Mouse (Mus musculus) subcutaneous adipose tissue, adult 2 months (tissue): ENCODE results near the gene Gprc5a. TPM values are rescaled to one million over a fixed set of nuclear protein-coding genes. Genes with fewer than 3 reads are reported as not detected.

Experiments used
- polyA plus RNA-seq: library from polyadenylated mRNA; depleted of rRNA; stranded (reverse); fragments of >200 nt; gene quantifications from 2 replicates; pipeline ENCODE4 v1.2.3, GENCODE M21; 2012; ENCODE audit warnings: low replicate concordance; rRNA removed

Gene Gprc5a
- 1.6 and 7.6 TPM in 2 replicates for polyA plus RNA-seq

GRCm38 (mm10) chr6:135065236-135065957, at the start of gene Gprc5a:
Gene Gprc5a, plus strand, starts transcription at chr6:135065651.

DNA sequence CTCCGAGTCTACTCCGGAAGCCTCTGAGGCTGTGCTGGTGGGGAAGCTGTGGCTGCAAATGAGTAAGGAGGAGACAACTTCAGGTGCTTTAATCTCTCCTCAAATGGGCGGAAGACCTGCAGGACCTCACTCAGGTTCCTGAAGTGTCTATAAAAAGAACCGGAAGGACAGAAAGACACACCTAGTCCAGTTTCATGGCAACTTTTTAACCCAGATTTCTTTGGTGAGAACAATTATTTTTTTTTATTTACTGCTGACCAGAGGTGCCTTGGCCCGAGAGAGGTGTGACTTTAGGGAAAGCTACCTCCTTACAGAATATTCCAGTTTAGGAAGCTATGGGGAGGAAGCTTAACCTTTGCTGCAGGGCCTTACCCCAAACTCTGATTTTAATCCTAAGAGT, 52.7 kb downstream of the Gprc5a start, which contains the start of gene Gprc5d:
Gene Gprc5d, minus strand, starts transcription at position 101 of the 400 bp plus-strand sequence.

Other genes starting within 250 kb of the Gprc5a start
- 13.8 and 21.6 TPM in 2 replicates for gene Crebl2, start 235.5 kb upstream of the Gprc5a start, polyA plus RNA-seq
- 8.0 and 8.1 TPM in 2 replicates for gene Gpr19, start 167.1 kb upstream of the Gprc5a start, polyA plus RNA-seq
- 12.3 and 25.4 TPM in 2 replicates for gene Cdkn1b, start 145.2 kb upstream of the Gprc5a start, polyA plus RNA-seq
- 3.3 and 4.4 TPM in 2 replicates for gene Apold1, start 83.9 kb upstream of the Gprc5a start, polyA plus RNA-seq
- 37.1 and 55.9 TPM in 2 replicates for gene Ddx47, start 54.0 kb upstream of the Gprc5a start, polyA plus RNA-seq
- gene Gprc5d, start 52.6 kb downstream of the Gprc5a start, polyA plus RNA-seq, result 0.32 TPM in 1 of 2 replicates, not detected in the other
- gene Fam234b, start 132.3 kb downstream of the Gprc5a start, polyA plus RNA-seq, result 6.1 and 23.5 TPM in 2 replicates
- gene Hebp1, start 132.4 kb downstream of the Gprc5a start, polyA plus RNA-seq, result 81.5 and 242 TPM in 2 replicates
- 0.09 and 0.35 TPM in 2 replicates for gene Gsg1, start 188.7 kb downstream of the Gprc5a start, polyA plus RNA-seq
- gene Pbp2, start 244.8 kb downstream of the Gprc5a start, polyA plus RNA-seq, result 0.09 TPM in 1 of 2 replicates, not detected in the other